Mouse (Mus musculus): ENCODE data around the gene Vmn2r27. TPM values are rescaled to one million over a fixed set of nuclear protein-coding genes. Genes with fewer than 3 reads are reported as not detected.

Vmn2r27 gene
- polyA plus RNA-seq (2012; rRNA removed), result not detected in 2 replicates

GRCm38 (mm10) chr6:124231756-124232155 lies at the start of gene Vmn2r27:
Gene Vmn2r27, minus strand, starts transcription at chr6:124231856.
- WGBS, result 98% methylated on average over 1 of the region's 1 CpGs
- no peak for TF ChIP-seq POLR2A (IDR thresholded peaks at IDR 0.05; ENCODE audit: control insufficient read depth, extremely low read depth, insufficient read depth, low read length, poor library complexity)
- no peak for TF ChIP-seq CTCF (IDR thresholded peaks at IDR 0.05; ENCODE audit: borderline replicate concordance, control insufficient read depth, extremely low read depth, insufficient read depth, low read length, poor library complexity)
- DNase-seq, result no peak

DNA sequence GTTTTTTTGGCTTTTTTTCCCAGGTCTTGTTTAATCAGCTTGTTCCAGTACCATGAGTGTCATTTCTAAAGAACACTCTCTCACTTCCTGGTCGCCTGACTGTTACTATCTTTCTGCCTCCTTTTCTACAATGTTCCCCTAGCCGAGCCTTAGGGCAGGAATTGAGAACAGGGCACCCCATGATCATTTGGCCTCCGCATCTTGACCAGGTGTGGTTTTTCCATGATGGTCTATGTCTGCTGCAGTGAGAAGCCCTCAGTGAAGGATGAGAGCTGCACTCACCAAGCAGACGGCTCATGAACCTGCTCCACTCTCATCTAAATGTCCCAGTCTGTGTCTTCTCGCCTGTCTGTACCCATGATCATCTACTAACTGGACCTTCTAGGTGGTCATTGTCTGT lies 46.6 kb upstream of the Vmn2r27 start:
- H3K4me3 ChIP-seq (ENCODE audit: control insufficient read depth, insufficient read depth, low read length), result no peak overlapping the region
- no peaks in the 10 kb centered on the region for H3K27me3 ChIP-seq (ENCODE audit: control insufficient read depth, insufficient read depth, low read length)
- TF ChIP-seq CTCF (IDR thresholded peaks at IDR 0.05; ENCODE audit: borderline replicate concordance, control insufficient read depth, extremely low read depth, insufficient read depth, low read length, poor library complexity) (no peak), POLR2A (IDR thresholded peaks at IDR 0.05; ENCODE audit: control insufficient read depth, extremely low read depth, insufficient read depth, low read length, poor library complexity) (no peak)
- H3K27ac ChIP-seq (ENCODE audit: control insufficient read depth, insufficient read depth, low read length), result no peak overlapping the region
- DNase-seq, result no peak
- H3K4me1 ChIP-seq (replicated peaks; ENCODE audit: control insufficient read depth, insufficient read depth, low read length), result no peaks in the 10 kb centered on the region
- no peaks in the 10 kb centered on the region for H3K36me3 ChIP-seq (ENCODE audit: control insufficient read depth, insufficient read depth, low read length)
- 90% methylated on average over 5 of the region's 5 CpGs for WGBS

More at GRCm38 (mm10) chr6:124231756-124232155, at the start of gene Vmn2r27:
- Histone ChIP-seq H3K27ac (ENCODE audit: control insufficient read depth, insufficient read depth, low read length) (no peak within 1 kb of the TSS), H3K4me3 (ENCODE audit: control insufficient read depth, insufficient read depth, low read length) (no peak within 1 kb of the TSS), H3K4me1 (replicated peaks; ENCODE audit: control insufficient read depth, insufficient read depth, low read length) (no peaks in the 10 kb centered on the region), H3K27me3 (ENCODE audit: control insufficient read depth, insufficient read depth, low read length) (no peaks in the 10 kb centered on the region), H3K36me3 (ENCODE audit: control insufficient read depth, insufficient read depth, low read length) (no peaks in the 10 kb centered on the region)

DNA sequence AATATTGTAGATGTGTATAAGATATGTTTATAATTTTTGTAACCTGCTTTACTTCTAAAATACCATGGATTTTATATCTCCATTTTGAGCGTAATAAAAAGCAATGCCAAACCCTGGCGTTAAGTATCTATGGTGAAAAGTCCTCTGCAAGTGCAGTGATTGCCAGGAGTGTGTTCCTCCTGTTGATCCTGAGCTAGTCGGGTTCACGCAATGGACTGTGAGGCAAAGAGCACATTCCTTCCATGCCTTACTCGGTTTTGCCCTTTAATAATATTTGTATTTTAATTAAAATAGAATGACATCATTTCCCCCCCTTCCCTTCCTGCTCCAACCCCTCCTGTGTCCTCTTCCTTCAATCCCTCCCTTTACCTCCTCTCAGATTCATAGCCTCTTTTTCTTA lies 46.0 kb upstream of the Vmn2r27 start:
- WGBS, result 93% methylated on average over 5 of the region's 5 CpGs
- no peak for DNase-seq
- H3K36me3 ChIP-seq (ENCODE audit: control insufficient read depth, insufficient read depth, low read length), result no peaks in the 10 kb centered on the region
- no peaks in the 10 kb centered on the region for H3K4me1 ChIP-seq (replicated peaks; ENCODE audit: control insufficient read depth, insufficient read depth, low read length)
- no peaks in the 10 kb centered on the region for H3K27me3 ChIP-seq (ENCODE audit: control insufficient read depth, insufficient read depth, low read length)
- H3K27ac ChIP-seq (ENCODE audit: control insufficient read depth, insufficient read depth, low read length), result no peak overlapping the region
- no peak overlapping the region for H3K4me3 ChIP-seq (ENCODE audit: control insufficient read depth, insufficient read depth, low read length)
- TF ChIP-seq CTCF (IDR thresholded peaks at IDR 0.05; ENCODE audit: borderline replicate concordance, control insufficient read depth, extremely low read depth, insufficient read depth, low read length, poor library complexity) (no peak), POLR2A (IDR thresholded peaks at IDR 0.05; ENCODE audit: control insufficient read depth, extremely low read depth, insufficient read depth, low read length, poor library complexity) (no peak)

- DNase-seq, result no peak
- Histone ChIP-seq H3K36me3 (ENCODE audit: control insufficient read depth, insufficient read depth, low read length) (no peaks in the 10 kb centered on the region), H3K4me3 (ENCODE audit: control insufficient read depth, insufficient read depth, low read length) (no peak overlapping the region), H3K4me1 (replicated peaks; ENCODE audit: control insufficient read depth, insufficient read depth, low read length) (no peaks in the 10 kb centered on the region), H3K27ac (ENCODE audit: control insufficient read depth, insufficient read depth, low read length) (no peak overlapping the region), H3K27me3 (ENCODE audit: control insufficient read depth, insufficient read depth, low read length) (no peaks in the 10 kb centered on the region)
- TF ChIP-seq POLR2A (IDR thresholded peaks at IDR 0.05; ENCODE audit: control insufficient read depth, extremely low read depth, insufficient read depth, low read length, poor library complexity), result no peak
- no peak for TF ChIP-seq CTCF (IDR thresholded peaks at IDR 0.05; ENCODE audit: borderline replicate concordance, control insufficient read depth, extremely low read depth, insufficient read depth, low read length, poor library complexity)
- 42% methylated on average over 5 of the region's 5 CpGs for WGBS
Measured at GRCm38 (mm10) chr6:124273231-124273880, 41.7 kb upstream of the Vmn2r27 start.

- Histone ChIP-seq H3K27ac (ENCODE audit: control insufficient read depth, insufficient read depth, low read length) (no peak overlapping the region), H3K27me3 (ENCODE audit: control insufficient read depth, insufficient read depth, low read length) (no peaks in the 10 kb centered on the region), H3K4me3 (ENCODE audit: control insufficient read depth, insufficient read depth, low read length) (no peak overlapping the region), H3K36me3 (ENCODE audit: control insufficient read depth, insufficient read depth, low read length) (no peaks in the 10 kb centered on the region), H3K4me1 (replicated peaks; ENCODE audit: control insufficient read depth, insufficient read depth, low read length) (no peaks in the 10 kb centered on the region)
- 2% methylated on average over 3 of the region's 3 CpGs for WGBS
- TF ChIP-seq CTCF (IDR thresholded peaks at IDR 0.05; ENCODE audit: borderline replicate concordance, control insufficient read depth, extremely low read depth, insufficient read depth, low read length, poor library complexity) (no peak), POLR2A (IDR thresholded peaks at IDR 0.05; ENCODE audit: control insufficient read depth, extremely low read depth, insufficient read depth, low read length, poor library complexity) (no peak)
- peak; percentile 79 for DNase-seq
Measured at GRCm38 (mm10) chr6:124262696-124263095, 31.0 kb upstream of the Vmn2r27 start.

DNA sequence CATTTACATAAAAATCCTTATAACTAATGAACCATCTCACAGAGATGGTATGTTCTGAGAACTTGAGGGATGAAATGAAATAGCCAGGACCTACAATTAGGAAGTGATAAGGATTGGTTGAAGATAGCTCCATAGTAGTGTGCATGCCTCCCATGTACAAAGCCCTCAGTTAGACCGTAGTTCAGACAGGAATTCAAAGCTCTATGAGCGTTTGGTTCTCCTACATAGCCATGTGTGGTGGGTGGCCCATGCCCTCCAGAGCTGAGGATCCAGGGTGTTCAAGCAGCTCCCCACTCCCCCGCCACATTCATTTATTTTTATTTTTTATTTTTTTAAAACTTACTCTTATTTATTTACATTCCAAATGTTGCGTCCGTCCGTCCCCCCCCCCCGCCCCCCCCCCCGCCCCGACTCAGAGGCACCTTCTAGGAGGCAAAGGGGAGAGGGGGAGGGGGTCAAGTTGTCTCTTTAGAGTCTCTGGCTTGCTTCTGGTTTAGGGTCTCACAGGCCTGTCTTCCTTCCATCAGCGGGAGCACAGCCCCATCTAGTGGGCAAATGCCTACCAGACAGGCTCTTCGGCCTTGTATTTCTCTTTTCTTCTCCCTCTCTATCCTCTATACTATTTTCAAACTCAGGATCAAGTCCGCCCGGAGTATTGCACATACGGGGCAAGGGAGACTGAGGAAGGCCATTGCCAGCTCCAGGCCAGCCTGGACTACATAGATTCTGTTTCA lies 28.7 kb upstream of the Vmn2r27 start:
- DNase-seq, result peak; percentile 74

More for the DNA sequence above, 28.7 kb upstream of the Vmn2r27 start:
- Histone ChIP-seq H3K4me1 (replicated peaks; ENCODE audit: control insufficient read depth, insufficient read depth, low read length) (no peaks in the 10 kb centered on the region), H3K27me3 (ENCODE audit: control insufficient read depth, insufficient read depth, low read length) (no peaks in the 10 kb centered on the region), H3K27ac (ENCODE audit: control insufficient read depth, insufficient read depth, low read length) (no peak overlapping the region), H3K4me3 (ENCODE audit: control insufficient read depth, insufficient read depth, low read length) (no peak overlapping the region), H3K36me3 (ENCODE audit: control insufficient read depth, insufficient read depth, low read length) (no peaks in the 10 kb centered on the region)
- 27% methylated on average over 14 of the region's 14 CpGs for WGBS
- TF ChIP-seq POLR2A (IDR thresholded peaks at IDR 0.05; ENCODE audit: control insufficient read depth, extremely low read depth, insufficient read depth, low read length, poor library complexity), result no peak

All from thymus, adult 2 months (tissue).